Mouse (Mus musculus) MEL (cell line): Measurements from ENCODE around the gene Zmynd11. TPM values are rescaled to one million over a fixed set of nuclear protein-coding genes. Genes with fewer than 3 reads are reported as not detected.

Experiments used
- DNase-seq: peaks from one replicate; pipeline ENCODE4 v3.0.0; 2011; ENCODE audit warnings: low read depth, low spot score
- H3K27ac ChIP-seq: 2 replicates; pipeline ENCODE4 v1.5.1; 2012; ENCODE audit warnings: low read depth, mild to moderate bottlenecking, control low read depth, low read length, moderate library complexity; ENCODE audit not compliant: control insufficient read depth
- H3K27me3 ChIP-seq, 2 experiments: fragments of 150-350 bp in 1 of 2; sonication (generic) in 1 of 2; 2 replicates each; pipeline ENCODE4 v1.6.1; 2012; ENCODE audit warnings: low read length in 2 of 2, mild to moderate bottlenecking in 2 of 2, improper control_type of control experiment in 1 of 2, moderate library complexity in 1 of 2; ENCODE audit not compliant: insufficient read depth in 2 of 2, control insufficient read depth in 1 of 2
- H3K36me3 ChIP-seq, 2 experiments: 2 replicates each; pipeline ENCODE4 v1.6.1; 2012 to 2014; ENCODE audit warnings: low read length in 2 of 2, improper control_type of control experiment in 1 of 2, inconsistent platforms in 1 of 2, mild to moderate bottlenecking in 1 of 2; ENCODE audit not compliant: insufficient read depth in 2 of 2, control insufficient read depth in 1 of 2
- H3K4me1 ChIP-seq, 2 experiments: fragments of 150-350 bp in 1 of 2; sonication (generic) in 1 of 2; 2 replicates each; pipeline ENCODE4 v1.6.1; 2012; ENCODE audit warnings: low read length in 2 of 2, improper control_type of control experiment in 1 of 2, mild to moderate bottlenecking in 1 of 2; ENCODE audit not compliant: insufficient read depth in 2 of 2, control insufficient read depth in 1 of 2
- H3K4me3 ChIP-seq, 2 experiments: fragments of 150-350 bp in 1 of 2; sonication (generic) in 1 of 2; 2 replicates each; pipeline ENCODE4 v1.5.1; 2012; ENCODE audit warnings: low read depth in 2 of 2, low read length in 2 of 2, mild to moderate bottlenecking in 2 of 2, moderate library complexity in 2 of 2, control low read depth in 1 of 2, improper control_type of control experiment in 1 of 2; ENCODE audit not compliant: control insufficient read depth in 1 of 2, insufficient read depth in 1 of 2
- H3K79me2 ChIP-seq: 2 replicates; pipeline ENCODE4 v1.6.1; 2012; ENCODE audit warnings: mild to moderate bottlenecking, low read length, moderate library complexity; ENCODE audit not compliant: control insufficient read depth, poor library complexity, insufficient read depth
- H3K9ac ChIP-seq: 2 replicates; pipeline ENCODE4 v1.6.1; 2012; ENCODE audit warnings: low read depth, mild to moderate bottlenecking, control low read depth, low read length, moderate library complexity; ENCODE audit not compliant: control insufficient read depth, poor library complexity, severe bottlenecking
- H3K9me3 ChIP-seq: fragments of 150-350 bp; sonication (generic); replicated peaks from 2 replicates; pipeline ENCODE4 v1.6.1; 2012; ENCODE audit warnings: mild to moderate bottlenecking, low read length, improper control_type of control experiment, moderate library complexity; ENCODE audit not compliant: insufficient read depth
- BHLHE40 ChIP-seq: IDR thresholded peaks from 2 replicates; pipeline ENCODE4 v1.6.1; 2012; ENCODE audit warnings: low read depth, mild to moderate bottlenecking, inconsistent platforms, low read length, improper control_type of control experiment, borderline replicate concordance
- CHD1 ChIP-seq: IDR thresholded peaks from 2 replicates; pipeline ENCODE4 v1.6.1; 2012; ENCODE audit warnings: low read depth, mild to moderate bottlenecking, inconsistent platforms, low read length, improper control_type of control experiment
- CHD2 ChIP-seq: IDR thresholded peaks from 2 replicates; pipeline ENCODE4 v1.6.1; 2011; ENCODE audit warnings: low read length, improper control_type of control experiment
- CTCF ChIP-seq, 3 experiments: IDR thresholded peaks in 2 of 3; conservative IDR thresholded peaks in 1 of 3; 2 replicates each; pipeline ENCODE4 v1.5.1; 2011 to 2012; ENCODE audit warnings: low read length in 3 of 3, low read depth in 2 of 3, mild to moderate bottlenecking in 2 of 3, improper control_type of control experiment in 1 of 3, inconsistent platforms in 1 of 3, mixed read lengths in 1 of 3, moderate library complexity in 1 of 3; ENCODE audit not compliant: control insufficient read depth in 1 of 3, insufficient read depth in 1 of 3, poor library complexity in 1 of 3, severe bottlenecking in 1 of 3
- E2F4 ChIP-seq: IDR thresholded peaks from 2 replicates; pipeline ENCODE4 v1.6.1; 2011; ENCODE audit warnings: low read depth, low read length, improper control_type of control experiment, borderline replicate concordance
- ELF1 ChIP-seq: IDR thresholded peaks from 2 replicates; pipeline ENCODE4 v1.6.1; 2014; ENCODE audit warnings: low read depth, mild to moderate bottlenecking, inconsistent platforms, low read length, improper control_type of control experiment, moderate library complexity
- ETS1 ChIP-seq: IDR thresholded peaks from 2 replicates; pipeline ENCODE4 v1.6.1; 2012; ENCODE audit warnings: low read depth, mild to moderate bottlenecking, inconsistent platforms, low read length, improper control_type of control experiment, moderate library complexity
- GABPA ChIP-seq: IDR thresholded peaks from 2 replicates; pipeline ENCODE4 v1.6.1; 2012; ENCODE audit warnings: low read depth, mild to moderate bottlenecking, inconsistent platforms, low read length, improper control_type of control experiment, moderate library complexity
- GATA1 ChIP-seq: IDR thresholded peaks from 2 replicates; pipeline ENCODE4 v1.6.1; 2011; ENCODE audit warnings: low read depth, low read length, improper control_type of control experiment
- HCFC1 ChIP-seq: IDR thresholded peaks from 2 replicates; pipeline ENCODE4 v1.6.1; 2012; ENCODE audit warnings: low read depth, mild to moderate bottlenecking, inconsistent platforms, low read length, improper control_type of control experiment, moderate library complexity
- JUND ChIP-seq: IDR thresholded peaks from 2 replicates; pipeline ENCODE4 v1.6.1; 2011; ENCODE audit warnings: low read depth, mild to moderate bottlenecking, improper control_type of control experiment, low read length
- KAT2A ChIP-seq: conservative IDR thresholded peaks from 2 replicates; pipeline ENCODE4 v1.6.1; 2012; ENCODE audit warnings: low read depth, low read length, improper control_type of control experiment, inconsistent platforms
- MAX ChIP-seq: IDR thresholded peaks from 2 replicates; pipeline ENCODE4 v1.6.1; 2011; ENCODE audit warnings: low read length, improper control_type of control experiment
- MAZ ChIP-seq: IDR thresholded peaks from 2 replicates; pipeline ENCODE4 v1.6.1; 2012; ENCODE audit warnings: low read depth, mild to moderate bottlenecking, inconsistent platforms, low read length, improper control_type of control experiment
- MEF2A ChIP-seq: IDR thresholded peaks from 2 replicates; pipeline ENCODE4 v1.6.1; 2014; ENCODE audit warnings: low read depth, mild to moderate bottlenecking, inconsistent platforms, low read length, improper control_type of control experiment; ENCODE audit not compliant: poor library complexity, insufficient replicate concordance, severe bottlenecking; ENCODE audit errors: extremely low read depth
- MXI1 ChIP-seq: IDR thresholded peaks from 2 replicates; pipeline ENCODE4 v1.6.1; 2011; ENCODE audit warnings: mild to moderate bottlenecking, low read depth, low read length, improper control_type of control experiment
- MYC ChIP-seq: IDR thresholded peaks from 2 replicates; pipeline ENCODE4 v1.6.1; 2011; ENCODE audit warnings: low read depth, mild to moderate bottlenecking, low read length, improper control_type of control experiment, moderate library complexity
- NRF1 ChIP-seq: IDR thresholded peaks from 2 replicates; pipeline ENCODE4 v1.6.1; 2014; ENCODE audit warnings: low read depth, mild to moderate bottlenecking, inconsistent platforms, low read length, improper control_type of control experiment, moderate library complexity; ENCODE audit not compliant: poor library complexity, insufficient read depth, severe bottlenecking
- POLR2A ChIP-seq, 2 experiments: IDR thresholded peaks; 2 replicates each; pipeline ENCODE4 v1.6.1; 2011 to 2012; ENCODE audit warnings: low read length in 2 of 2, mild to moderate bottlenecking in 2 of 2, control low read depth in 1 of 2, improper control_type of control experiment in 1 of 2, low read depth in 1 of 2, moderate library complexity in 1 of 2; ENCODE audit not compliant: control insufficient read depth in 1 of 2, insufficient read depth in 1 of 2, poor library complexity in 1 of 2
- POLR2AphosphoS2 ChIP-seq: IDR thresholded peaks from 2 replicates; pipeline ENCODE4 v1.6.1; 2011; ENCODE audit warnings: low read length, improper control_type of control experiment
- RAD21 ChIP-seq: IDR thresholded peaks from 2 replicates; pipeline ENCODE4 v1.6.1; 2011; ENCODE audit warnings: mild to moderate bottlenecking, low read depth, low read length, improper control_type of control experiment
- RCOR1 ChIP-seq: IDR thresholded peaks from 2 replicates; pipeline ENCODE4 v1.6.1; 2012; ENCODE audit warnings: low read depth, mild to moderate bottlenecking, inconsistent platforms, low read length, improper control_type of control experiment
- SIN3A ChIP-seq: IDR thresholded peaks from 2 replicates; pipeline ENCODE4 v1.6.1; 2012; ENCODE audit warnings: low read length, improper control_type of control experiment, inconsistent platforms
- SMC3 ChIP-seq: IDR thresholded peaks from 2 replicates; pipeline ENCODE4 v1.6.1; 2011; ENCODE audit warnings: low read depth, low read length, improper control_type of control experiment
- TBP ChIP-seq: IDR thresholded peaks from 2 replicates; pipeline ENCODE4 v1.8.0; 2011; ENCODE audit warnings: low read depth, low read length, improper control_type of control experiment
- TCF12 ChIP-seq: IDR thresholded peaks from 2 replicates; pipeline ENCODE4 v1.6.1; 2014; ENCODE audit warnings: low read depth, mild to moderate bottlenecking, inconsistent platforms, low read length, improper control_type of control experiment, moderate library complexity
- UBTF ChIP-seq: IDR thresholded peaks from 2 replicates; pipeline ENCODE4 v1.6.1; 2012; ENCODE audit warnings: low read depth, mild to moderate bottlenecking, inconsistent platforms, low read length, improper control_type of control experiment, moderate library complexity, borderline replicate concordance; ENCODE audit not compliant: insufficient read depth
- USF1 ChIP-seq: IDR thresholded peaks from 2 replicates; pipeline ENCODE4 v1.6.1; 2014; ENCODE audit warnings: low read depth, mild to moderate bottlenecking, inconsistent platforms, low read length, improper control_type of control experiment, moderate library complexity
- USF2 ChIP-seq, 2 experiments: IDR thresholded peaks; 2 replicates each; pipeline ENCODE4 v1.6.1; 2011 to 2012; ENCODE audit warnings: improper control_type of control experiment in 2 of 2, low read length in 2 of 2, borderline replicate concordance in 1 of 2, inconsistent platforms in 1 of 2, low read depth in 1 of 2, mild to moderate bottlenecking in 1 of 2; ENCODE audit not compliant: insufficient read depth in 1 of 2
- ZC3H11A ChIP-seq: IDR thresholded peaks from 2 replicates; pipeline ENCODE4 v1.6.1; 2012; ENCODE audit warnings: low read depth, mild to moderate bottlenecking, inconsistent platforms, low read length, improper control_type of control experiment
- ZMIZ1 ChIP-seq: IDR thresholded peaks from 2 replicates; pipeline ENCODE4 v1.6.1; 2012; ENCODE audit warnings: low read depth, mild to moderate bottlenecking, inconsistent platforms, low read length, improper control_type of control experiment, moderate library complexity
- ZNF384 ChIP-seq: IDR thresholded peaks from 2 replicates; pipeline ENCODE4 v1.6.1; 2012; ENCODE audit warnings: low read depth, mild to moderate bottlenecking, inconsistent platforms, low read length, improper control_type of control experiment
- polyA plus RNA-seq, 2 experiments: library from polyadenylated mRNA; stranded (reverse) in 1 of 2; unstranded in 1 of 2; fragments of >175 nt in 1 of 2; fragments of >200 nt in 1 of 2; gene quantifications; 2 replicates each; pipeline versions ENCODE4 v1.2.1 to v1.2.4; 2012; ENCODE audit warnings: low replicate concordance in 2 of 2, low read depth in 1 of 2; ENCODE audit not compliant: insufficient read length in 2 of 2, insufficient read depth in 1 of 2, missing spikeins in 1 of 2
- total RNA-seq: library from RNA; depleted of rRNA; stranded (reverse); fragments of 300-350 nt; gene quantifications from 2 replicates; pipeline ENCODE4 v1.2.3, GENCODE M21; 2012

Gene Zmynd11
- total and polyA plus RNA-seq, 3 experiments: 21.8 to 310 (median 33.0) TPM

DNA sequence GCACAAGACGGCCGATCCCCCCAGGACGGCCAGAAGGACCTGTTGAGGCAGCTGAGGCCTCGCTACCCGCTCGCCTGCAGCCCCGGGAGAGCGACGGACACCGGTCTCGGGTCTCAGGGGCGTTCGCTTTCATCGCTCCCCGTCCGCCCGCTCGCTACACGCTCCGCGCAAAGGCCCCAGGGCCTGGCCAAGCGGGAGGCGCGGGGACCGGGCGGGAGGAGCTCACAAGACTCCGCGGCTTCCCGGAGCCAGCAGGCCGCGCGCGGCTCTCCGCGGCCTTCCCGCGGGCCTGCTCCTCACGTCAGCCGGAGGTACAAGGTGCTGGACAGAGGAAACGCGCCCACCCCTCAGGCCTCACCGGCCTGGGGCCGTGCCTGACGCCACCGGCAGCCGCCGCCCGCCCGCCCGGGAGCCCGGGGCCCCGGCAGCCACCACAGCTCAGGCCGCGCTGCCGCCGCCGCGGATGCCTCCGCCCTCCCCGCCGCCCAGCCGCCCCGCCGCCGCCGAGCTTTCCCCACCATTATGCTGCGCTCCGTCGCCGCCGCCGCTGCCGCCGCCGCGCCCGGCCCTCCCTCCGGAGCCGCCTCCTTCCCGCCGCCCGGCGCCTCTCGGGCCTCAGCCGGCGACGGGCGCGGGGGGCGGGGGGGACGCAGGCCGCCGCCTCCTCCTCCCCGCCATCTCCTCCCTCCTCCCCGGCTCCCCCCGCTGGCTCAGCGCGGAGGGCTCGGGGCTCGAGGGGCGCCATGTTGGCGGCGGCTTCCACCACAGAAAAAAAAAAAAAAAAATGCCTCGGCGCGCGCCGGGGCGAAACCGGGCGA, 1.1 kb downstream of the Zmynd11 start (continued):
- TF ChIP-seq CHD2 (no peak), USF2 (IDR thresholded peaks at IDR 0.05; ENCODE audit: borderline replicate concordance in 1 of 2, insufficient read depth in 1 of 2, low read depth in 1 of 2, low read length in 2 of 2) (no peak), JUND (no peak)
- TF ChIP-seq, all 39 proteins: peak for 5

- H3K9me3 ChIP-seq: no peaks in the 10 kb centered on the region
- peak; percentile 74 for DNase-seq
- H3K27me3 ChIP-seq: peaks cover 0 to 2% of the 10 kb centered on the region in 2 experiments; a peak in 1 of 4 replicates
- H3K27ac ChIP-seq: peak overlapping the region; percentile 63
- peaks cover 2 to 4% of the 10 kb centered on the region in 2 experiments; a peak in 3 of 4 replicates for H3K4me1 ChIP-seq
- H3K4me3 ChIP-seq: peak overlapping the region; percentile 89 to 96
- peaks cover 35% of the 10 kb centered on the region for H3K79me2 ChIP-seq
- H3K9ac ChIP-seq: peak overlapping the region; percentile 99
- H3K36me3 ChIP-seq: peaks cover 0 to 13% of the 10 kb centered on the region in 2 experiments; a peak in 2 of 4 replicates
- TF ChIP-seq GATA1 (peak; percentile 44; the same call in 1 of the 2 replicates), ETS1 (peak; percentile 67; the same call in 1 of the 2 replicates), NRF1 (no peak), CHD2 (no peak), RCOR1 (no peak), GABPA (no peak), MXI1 (no peak; the same call in 1 of the 2 replicates), BHLHE40 (no peak), ELF1 (no peak), UBTF (no peak), KAT2A (no peak; the same call in 1 of the 2 replicates), MYC (no peak), ZNF384 (no peak), TCF12 (0 out of 2 replicates have a peak, but pooled peaks have one; percentile 16), TBP (no peak), POLR2A (IDR thresholded peaks at IDR 0.05; ENCODE audit: control insufficient read depth in 1 of 2, insufficient read depth in 1 of 2, low read depth in 1 of 2, low read length in 2 of 2, poor library complexity in 1 of 2) (peak in 1 of 2 experiments; percentile 50; a peak in 1 of 4 replicates), SMC3 (no peak), USF1 (no peak), RAD21 (no peak), MEF2A (no peak), MAX (no peak), POLR2AphosphoS2 (no peak), HCFC1 (no peak), ZC3H11A (no peak), CTCF (IDR thresholded peaks at IDR 0.05 in 2 of 3, conservative IDR thresholded peaks at IDR 0.05 in 1 of 3; ENCODE audit: control insufficient read depth in 1 of 3, insufficient read depth in 1 of 3, low read depth in 2 of 3, low read length in 3 of 3, poor library complexity in 1 of 3, severe bottlenecking in 1 of 3) (no peak), ZMIZ1 (no peak), CHD1 (no peak), SIN3A (peak; percentile 66), JUND (no peak), MAZ (no peak; the same call in 1 of the 2 replicates), E2F4 (no peak)
Measured at GRCm38 (mm10) chr13:9763100-9763827, 1.9 kb downstream of the Zmynd11 start.
